Mouse (Mus musculus): ENCODE results near the gene Fhl4.

DNA sequence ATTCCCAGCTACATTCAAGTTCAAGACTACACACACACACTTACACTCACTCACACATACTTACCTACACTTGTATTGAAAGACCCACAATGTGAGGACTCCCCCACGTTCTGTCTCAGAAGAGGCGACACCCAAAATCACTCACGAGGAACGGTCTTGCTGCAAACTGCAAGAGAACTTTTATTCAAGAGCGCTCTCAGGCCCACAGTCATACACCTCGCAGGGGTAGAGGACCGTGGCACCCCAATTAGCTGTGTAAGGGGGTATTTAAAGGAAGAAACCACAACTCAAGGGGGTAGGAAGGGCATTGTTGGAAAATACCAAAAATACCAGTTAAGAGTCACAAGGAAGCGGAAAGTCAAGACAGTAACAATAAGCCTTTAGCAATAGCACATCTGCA is 54.3 kb downstream of the Fhl4 start:
- TF ChIP-seq CTCF (IDR thresholded peaks at IDR 0.05; ENCODE audit: low read depth): no peak
- no peak for TF ChIP-seq EP300 (optimal IDR thresholded peaks at IDR 0.05)
